Mouse (Mus musculus): Measurements from ENCODE around the gene Crebzf.

Crebzf gene

DNA sequence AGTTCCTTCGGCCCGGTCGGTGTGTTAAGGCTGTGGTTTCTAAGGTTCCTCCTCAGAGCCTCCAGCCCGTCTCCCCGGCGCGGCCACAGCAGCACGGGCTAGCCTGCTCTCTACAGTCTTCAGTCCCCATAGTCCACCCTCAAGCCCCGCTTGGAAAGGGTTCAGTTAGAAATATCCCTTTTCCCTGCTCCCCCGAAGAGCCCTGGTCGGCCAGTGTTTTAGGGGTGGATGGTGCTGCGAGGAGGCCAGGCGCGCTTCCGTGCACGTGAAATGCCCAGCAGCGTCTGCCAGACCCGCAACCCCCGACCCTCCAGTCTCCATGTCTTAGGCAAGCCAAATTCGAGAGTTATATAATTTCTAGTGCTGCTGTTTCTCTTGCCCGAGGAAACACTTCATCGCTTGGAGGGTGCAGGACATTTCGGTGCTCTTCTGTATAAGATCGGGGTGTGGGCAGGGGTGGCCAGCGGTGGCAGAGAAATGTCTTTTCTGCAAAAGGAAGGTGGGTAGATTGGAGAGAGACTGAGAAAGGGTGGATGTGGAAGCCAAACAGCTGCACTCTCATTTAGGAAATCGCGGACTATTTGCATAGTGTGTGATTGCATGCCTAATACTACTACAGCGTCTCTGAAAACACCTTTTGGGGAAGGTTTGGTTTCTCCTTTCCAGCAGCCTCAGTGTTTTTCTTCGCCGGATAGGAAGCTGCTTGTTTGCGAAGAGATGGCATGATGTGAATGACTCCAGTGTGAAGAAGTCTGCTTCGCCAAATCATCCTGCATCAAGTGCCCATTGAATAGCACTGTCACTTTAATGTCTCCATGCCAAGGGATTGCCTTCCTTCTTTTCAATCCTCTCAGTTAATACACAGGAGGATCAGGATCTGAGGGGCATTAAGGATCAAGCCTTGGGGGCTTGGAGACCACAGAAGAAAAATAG, 34.0 kb downstream of the Crebzf start, which contains the start of gene Dlg2:
Gene Dlg2 (plus strand): TSS at position 360 of the 933 bp plus-strand sequence.
- DNase-seq (ENCODE audit: low read depth, low spot score): no peak

DNA sequence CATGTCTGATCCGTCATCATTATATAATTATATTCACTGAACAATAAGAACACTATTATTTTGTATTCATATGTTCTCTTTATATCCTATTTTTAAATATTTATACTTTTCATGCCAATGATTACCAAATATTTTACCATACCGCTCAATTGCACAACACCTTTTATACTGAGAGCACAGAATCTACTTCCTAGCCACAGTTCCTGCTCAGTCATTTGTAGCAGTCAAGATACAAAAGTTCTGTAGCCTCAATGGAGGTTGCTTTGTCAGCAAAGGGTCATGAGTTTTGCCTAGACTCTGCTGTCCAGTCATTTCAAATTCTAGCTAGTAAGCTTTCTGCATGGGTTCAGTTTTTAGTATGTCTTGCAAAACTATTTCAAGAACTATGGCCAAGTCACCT, 40.1 kb downstream of the Crebzf start:
- DNase-seq (ENCODE audit: low read depth, low spot score): no peak

Data from CD4-positive, CD25-positive, alpha-beta regulatory T cell, adult 2 months (primary cell).